Mouse (Mus musculus) 3134 (cell line): ENCODE measurements around the gene Sema7a.

Source experiments
- DNase-seq: peaks from one replicate; pipeline ENCODE4 v3.0.0-alpha.2; 2011; ENCODE audit warnings: low spot score; ENCODE audit not compliant: insufficient read length; ENCODE audit errors: extremely low read depth

Gene Sema7a

GRCm38 (mm10) chr9:57939431-57940348 is at the start of gene Sema7a:
Gene Sema7a (plus strand): TSS chr9:57940112.
- peak; percentile 81 for DNase-seq

GRCm38 (mm10) chr9:57900478-57900877 is 39.4 kb upstream of the Sema7a start:
- no peak for DNase-seq

DNA sequence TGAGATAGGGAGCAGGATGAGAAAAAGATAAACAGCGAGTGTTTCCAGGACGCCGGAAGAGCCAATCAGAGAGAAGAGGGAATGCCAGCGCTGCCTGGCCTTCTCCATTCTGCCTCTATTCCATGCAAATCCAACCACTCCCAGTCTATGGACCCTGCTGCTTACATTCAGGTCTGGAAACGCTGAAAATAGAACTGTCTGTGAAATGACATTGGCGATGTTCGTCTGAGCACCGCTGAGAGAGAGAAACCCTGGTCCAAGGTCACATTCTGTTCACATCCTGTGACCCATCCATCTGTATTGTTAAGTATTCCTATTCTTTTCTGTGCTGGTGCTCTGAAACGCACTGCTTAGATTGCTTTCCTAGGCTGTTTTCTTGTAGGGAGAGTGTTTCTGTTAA is 38.7 kb upstream of the Sema7a start:
- DNase-seq, result no peak

- DNase-seq, result no peak
Observed at GRCm38 (mm10) chr9:57901601-57902000, 38.3 kb upstream of the Sema7a start.

DNA sequence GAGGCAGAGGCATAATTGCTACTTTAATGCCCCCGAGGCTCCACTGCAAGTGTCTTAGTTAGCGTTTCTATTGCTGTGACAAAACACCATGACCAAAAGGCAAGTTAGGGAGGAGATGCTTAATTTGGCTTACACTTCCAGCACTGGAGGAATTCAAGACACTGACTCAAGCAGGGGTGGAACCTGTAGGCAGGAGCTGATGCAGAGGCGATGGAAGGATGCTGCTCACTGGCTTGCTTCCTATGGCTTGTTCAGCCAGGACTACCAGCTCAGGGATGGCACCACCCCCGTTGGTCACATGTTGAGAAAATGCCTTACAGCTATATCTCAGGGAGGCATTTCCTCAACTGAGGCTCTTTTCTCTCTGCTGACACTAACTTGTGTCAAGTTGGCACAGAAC is 37.8 kb upstream of the Sema7a start:
- DNase-seq, result no peak

DNA sequence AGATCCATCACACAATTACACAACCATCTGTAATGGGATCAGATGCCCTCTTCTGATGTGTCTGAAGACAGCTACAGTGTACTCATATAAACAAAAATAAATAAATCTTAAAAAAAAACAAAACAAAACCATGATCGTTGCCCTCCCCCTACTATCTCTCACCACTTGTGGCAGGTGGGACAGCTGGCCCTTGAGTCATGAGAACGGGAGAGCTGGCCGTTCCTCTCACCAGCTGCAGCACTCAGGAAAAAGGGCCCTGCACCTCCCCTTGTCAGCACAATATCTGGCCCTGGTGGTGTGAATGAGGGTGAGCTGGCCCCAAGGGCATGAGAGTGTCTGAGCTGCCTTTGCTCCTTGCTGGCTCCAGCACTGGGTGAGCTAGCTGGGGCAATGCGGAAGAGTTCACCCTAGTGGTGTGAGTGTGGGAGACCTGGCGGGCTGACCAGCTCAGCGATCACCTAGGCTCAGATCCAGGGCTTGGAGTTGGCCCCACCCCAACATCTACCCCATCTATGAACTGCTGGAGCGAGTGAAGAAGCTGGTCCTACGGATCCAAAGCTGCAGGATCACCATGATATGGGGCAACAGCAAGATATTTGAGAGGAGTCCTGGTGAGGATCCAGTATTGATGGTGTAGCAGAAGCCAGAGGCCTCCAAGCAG is 36.2 kb upstream of the Sema7a start:
- DNase-seq, result no peak

DNA sequence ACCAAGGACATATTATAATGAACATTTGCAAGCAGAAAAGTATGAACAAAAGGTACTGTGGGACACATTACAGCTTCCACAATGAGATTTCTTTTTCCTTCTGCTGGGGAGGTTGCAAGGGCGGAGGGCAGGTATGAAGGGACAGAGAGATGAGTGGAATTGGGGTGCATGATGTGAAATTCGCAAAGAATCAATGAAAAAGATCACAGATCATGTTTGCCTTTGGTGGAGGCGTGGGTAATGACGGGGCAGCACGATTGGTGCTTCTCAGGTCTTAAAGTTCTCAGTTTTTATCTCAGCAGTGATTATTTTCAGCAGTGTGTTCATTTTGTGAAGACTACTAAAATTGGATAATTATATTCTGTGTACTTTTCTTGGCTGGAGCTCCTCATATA is 35.7 kb upstream of the Sema7a start:
- DNase-seq, result no peak

DNA sequence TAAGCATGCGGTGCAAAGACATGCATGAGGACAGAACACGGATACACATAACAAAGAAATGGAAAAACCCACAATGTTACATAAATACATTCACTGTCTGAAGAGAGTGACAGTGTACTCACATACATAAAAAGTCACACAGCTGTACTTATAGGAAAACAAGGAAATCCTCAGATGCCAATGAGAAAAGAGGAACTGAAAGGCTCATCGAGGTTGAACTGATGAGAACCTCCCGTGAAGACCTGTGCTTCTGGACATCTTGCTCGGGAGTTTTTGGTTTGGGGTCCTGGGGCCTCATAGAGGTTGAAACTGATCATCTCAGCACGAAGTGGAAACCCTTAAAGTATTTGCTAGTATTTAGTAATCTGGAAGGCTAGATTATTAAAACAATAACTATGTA is 32.7 kb upstream of the Sema7a start:
- DNase-seq, result no peak

- DNase-seq, result peak; percentile 79
Observed at GRCm38 (mm10) chr9:57910254-57911160, 29.4 kb upstream of the Sema7a start, which contains the start of gene Ubl7. Gene Ubl7 (plus strand): TSS chr9:57910979.

GRCm38 (mm10) chr9:57912571-57912970 is 27.3 kb upstream of the Sema7a start:
- no peak for DNase-seq

DNA sequence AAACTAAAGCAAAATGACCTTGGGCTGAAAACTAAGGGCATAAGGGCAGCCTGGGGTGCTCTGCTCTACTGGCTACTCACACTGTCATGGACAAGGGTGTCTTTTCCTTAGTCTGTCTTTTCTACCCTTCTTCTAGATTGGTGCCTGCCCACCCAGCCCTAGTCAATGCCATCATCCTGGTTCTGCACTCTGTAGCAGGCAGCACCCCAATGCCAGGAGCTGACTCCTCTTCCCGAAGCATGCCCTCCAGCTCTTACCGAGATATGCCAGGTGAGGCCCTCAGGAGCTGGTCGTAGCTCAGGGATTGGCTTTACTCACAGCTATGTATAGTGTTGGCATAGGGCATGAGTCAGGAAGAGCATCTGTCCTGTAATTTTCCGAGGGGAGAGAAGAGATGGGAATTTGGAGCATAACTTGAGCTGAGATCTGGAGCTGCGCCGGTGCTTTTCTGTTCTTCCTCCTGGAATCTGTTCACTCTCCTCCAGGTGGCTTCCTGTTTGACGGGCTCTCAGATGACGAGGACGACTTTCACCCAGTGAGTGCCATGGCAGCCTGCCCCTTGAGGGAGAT is 18.3 kb upstream of the Sema7a start:
- no peak for DNase-seq

- no peak for DNase-seq
Observed at GRCm38 (mm10) chr9:57922381-57922780, 17.5 kb upstream of the Sema7a start.

GRCm38 (mm10) chr9:57923046-57923445 is 16.9 kb upstream of the Sema7a start:
- DNase-seq, result no peak

- DNase-seq, result no peak
Observed at GRCm38 (mm10) chr9:57931166-57931767, 8.6 kb upstream of the Sema7a start.

DNA sequence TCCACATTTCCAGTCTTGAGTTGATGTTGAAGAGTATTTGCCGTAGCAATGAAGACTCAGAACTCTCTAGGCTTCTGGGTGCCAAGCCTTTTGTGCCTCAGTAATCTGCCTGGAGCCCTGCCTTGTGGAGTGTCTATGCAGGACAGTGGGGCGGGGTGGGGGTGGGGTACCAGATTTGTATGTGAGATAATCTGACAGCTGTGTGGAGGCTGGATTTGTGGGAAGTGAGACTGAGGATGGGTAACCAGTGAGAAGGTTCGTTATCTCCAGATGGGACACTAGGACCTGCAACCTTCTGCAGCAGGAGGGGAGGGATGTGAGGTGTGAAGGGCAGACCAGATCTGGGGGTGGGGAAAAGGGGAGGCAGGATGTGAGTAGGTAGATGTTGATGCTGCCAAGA is 7.7 kb upstream of the Sema7a start:
- DNase-seq, result no peak

DNA sequence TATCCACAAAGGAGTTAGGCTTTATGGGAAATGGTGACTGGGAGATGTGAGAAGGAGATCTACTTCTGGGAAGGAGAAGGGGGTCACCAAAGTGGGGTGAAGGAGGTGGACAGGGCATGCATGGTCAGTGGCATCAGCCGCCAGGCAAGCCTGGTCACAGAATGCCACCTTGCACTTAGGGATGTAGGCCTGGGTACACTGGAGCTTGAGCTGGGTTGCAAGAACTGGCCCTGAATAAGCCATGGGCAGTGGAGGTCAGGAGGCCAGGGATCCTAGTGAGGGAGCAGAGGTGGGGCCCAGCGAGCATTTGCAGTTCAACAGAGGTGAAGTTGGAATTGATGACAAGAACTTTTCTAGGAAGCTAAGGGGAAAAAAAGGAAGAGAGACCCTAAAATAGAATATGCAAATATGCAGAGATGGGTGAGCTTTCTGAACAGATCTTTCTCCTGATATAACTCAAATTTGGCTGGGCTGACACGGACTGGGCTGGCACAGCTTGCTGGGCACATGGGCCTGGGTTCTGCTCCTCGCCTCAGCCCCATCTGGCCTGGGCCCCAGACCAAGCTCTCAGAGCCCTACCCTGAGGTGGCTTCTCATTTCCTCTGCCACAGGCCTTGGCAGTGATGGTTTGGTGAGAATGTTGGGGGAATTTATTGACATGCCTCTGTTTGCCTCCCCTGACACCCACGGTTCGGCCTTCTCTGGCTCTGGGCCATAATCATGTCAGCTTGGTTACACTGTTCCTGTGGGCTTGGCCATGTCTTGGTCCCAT is 6.9 kb upstream of the Sema7a start:
- DNase-seq, result no peak

DNA sequence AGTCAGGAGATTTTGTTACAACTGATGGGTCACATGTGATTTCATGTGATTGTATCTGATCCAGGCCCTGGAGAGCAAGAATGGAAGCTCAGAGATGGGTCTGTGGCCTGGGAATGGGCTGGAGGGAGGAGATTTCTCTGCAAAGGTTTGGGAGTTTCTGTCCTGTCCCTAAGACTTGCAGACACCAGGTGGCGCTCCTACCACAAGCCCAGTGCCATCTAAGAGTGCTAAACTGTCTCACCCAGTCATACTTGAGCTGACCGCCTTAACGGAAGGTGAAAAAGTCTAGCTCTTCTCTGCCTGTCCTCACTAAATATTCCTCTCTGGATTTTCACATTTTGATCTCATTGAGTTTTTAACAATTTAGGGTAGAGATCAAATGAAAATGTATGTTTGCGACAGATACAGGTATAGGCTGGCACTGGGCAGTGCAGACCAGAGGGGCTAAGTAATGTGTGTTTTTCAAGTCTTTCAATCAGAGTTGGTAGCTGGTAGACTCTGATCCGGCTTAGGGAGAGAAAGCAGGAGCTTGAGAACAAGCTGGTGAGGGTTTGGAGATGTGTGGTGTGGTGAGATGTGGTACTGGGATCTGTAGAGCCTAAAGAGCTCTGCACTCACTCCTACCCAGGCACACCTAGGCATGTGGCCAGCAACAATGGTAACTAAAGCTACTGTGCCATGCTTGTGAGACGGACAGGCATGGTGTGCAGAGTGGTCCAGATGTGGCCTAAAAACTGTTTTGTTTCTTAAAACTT is 4.1 kb upstream of the Sema7a start:
- DNase-seq, result no peak

DNA sequence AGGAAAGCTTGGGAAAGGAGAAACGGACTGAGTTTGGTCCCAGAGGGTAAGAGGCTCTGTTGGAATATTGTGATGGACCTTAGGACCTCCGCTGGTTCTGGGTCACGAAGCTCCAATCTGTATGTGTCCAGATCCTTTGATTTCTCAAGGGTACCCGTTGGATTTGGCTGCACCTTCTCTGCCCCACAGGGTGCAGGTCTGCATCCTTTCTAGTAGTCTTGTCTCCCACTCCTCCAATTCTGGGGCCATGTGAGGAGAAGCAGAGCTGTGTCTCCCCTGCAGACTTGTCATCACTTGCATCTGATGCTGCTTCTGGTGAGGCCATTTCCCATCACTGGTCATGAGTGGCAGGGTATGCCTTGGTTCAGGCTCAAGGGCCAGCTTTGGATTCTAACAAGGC is 2.7 kb upstream of the Sema7a start:
- no peak for DNase-seq

GRCm38 (mm10) chr9:57937651-57938050 is 2.3 kb upstream of the Sema7a start:
- no peak for DNase-seq
